Mouse (Mus musculus) hindbrain, postnatal 0 days (tissue): ENCODE results near the gene Zfp362. TPM values are rescaled to one million over a fixed set of nuclear protein-coding genes. Genes with fewer than 3 reads are reported as not detected.

Source experiments
- ATAC-seq: fragments of 200-750 bp; cut with Nextera tagmentation; 2 replicates; pipeline ENCODE4 v1.8.0; 2017; ENCODE audit warnings: mild to moderate bottlenecking, moderate TSS enrichment, moderate library complexity
- DNase-seq: peaks from one replicate; pipeline ENCODE4 v3.0.0-alpha.2; 2015; ENCODE audit warnings: low spot score
- H3K27ac ChIP-seq: fragments of 300-500 bp; sonication (generic); 2 replicates; pipeline ENCODE4 v1.5.1; 2014; ENCODE audit warnings: mild to moderate bottlenecking
- H3K27me3 ChIP-seq: fragments of 300-500 bp; sonication (generic); 2 replicates; pipeline ENCODE4 v1.6.1; 2014; ENCODE audit warnings: low read length, mixed read lengths; ENCODE audit not compliant: insufficient read depth
- H3K36me3 ChIP-seq: fragments of 300-500 bp; sonication (generic); 2 replicates; pipeline ENCODE4 v1.6.1; 2014; ENCODE audit warnings: low read length, mixed read lengths; ENCODE audit not compliant: insufficient read depth
- H3K4me1 ChIP-seq: fragments of 300-500 bp; sonication (generic); 2 replicates; pipeline ENCODE4 v1.6.1; 2014; ENCODE audit warnings: antibody characterized with exemption, low read length, mixed read lengths; ENCODE audit not compliant: insufficient read depth
- H3K4me2 ChIP-seq: fragments of 300-500 bp; sonication (generic); 2 replicates; pipeline ENCODE4 v1.6.1; 2014; ENCODE audit warnings: low read depth, mild to moderate bottlenecking, low read length, moderate library complexity, mixed read lengths
- H3K4me3 ChIP-seq: fragments of 300-500 bp; sonication (generic); 2 replicates; pipeline ENCODE4 v1.5.1; 2014; ENCODE audit warnings: low read length
- H3K9ac ChIP-seq: fragments of 300-500 bp; sonication (generic); replicated peaks from 2 replicates; pipeline ENCODE4 v1.6.1; 2014; ENCODE audit warnings: mild to moderate bottlenecking, low read length, moderate library complexity, mixed read lengths
- H3K9me3 ChIP-seq: fragments of 300-500 bp; sonication (generic); 2 replicates; pipeline ENCODE4 v1.6.1; 2016; ENCODE audit warnings: low read length, mixed read lengths
- CTCF ChIP-seq: IDR thresholded peaks from 2 replicates; pipeline ENCODE4 v1.5.1; 2016; ENCODE audit warnings: antibody characterized with exemption, control low read depth, low read depth
- WGBS: fragments of 180-500 bp; shearing (Covaris S2); extraction: QIAGEN DNeasy Blood & Tissue Kit; methylation state at CpG from one replicate; pipeline ENCODE4 v1.1.7; 2014; 5-methylcytosine and 5-hydroxymethylcytosine counted together
- polyA plus RNA-seq: library from polyadenylated mRNA; unstranded; fragments of >200 nt; fragmentation: Nextera tagmentation; extraction: Ambion mirVana; gene quantifications from 2 replicates; pipeline ENCODE4 v1.2.1, GENCODE M21; 2015
- total RNA-seq: library from RNA; depleted of rRNA; stranded (reverse); fragments of >200 nt; gene quantifications from 2 replicates; pipeline ENCODE4 v1.2.3, GENCODE M21; 2014

The Zfp362 gene
- total and polyA plus RNA-seq, 2 experiments from 2014 or later, result 24.9 to 25.6 TPM

GRCm38 (mm10) chr4:128742379-128742970, 63.4 kb downstream of the Zfp362 start:
- Histone ChIP-seq H3K4me1 (peaks cover 10% of the 10 kb centered on the region), H3K27ac (peak overlapping the region; percentile 64), H3K4me2 (no peak overlapping the region), H3K27me3 (no peaks in the 10 kb centered on the region), H3K9me3 (no peaks in the 10 kb centered on the region), H3K4me3 (no peak overlapping the region), H3K36me3 (peaks cover 38% of the 10 kb centered on the region), H3K9ac (no peak overlapping the region)
- 29% methylated on average over 10 of the region's 10 CpGs for WGBS
- TF ChIP-seq CTCF, result no peak
- ATAC-seq (peak; percentile 51), DNase-seq (no peak)

GRCm38 (mm10) chr4:128741906-128742305, 63.9 kb downstream of the Zfp362 start:
- H3K9me3 ChIP-seq, result no peaks in the 10 kb centered on the region
- no peak overlapping the region for H3K4me2 ChIP-seq
- H3K36me3 ChIP-seq, result peaks cover 32% of the 10 kb centered on the region
- DNase-seq (no peak), ATAC-seq (no peak)
- no peak overlapping the region for H3K4me3 ChIP-seq
- H3K9ac ChIP-seq, result no peak overlapping the region
- WGBS, result 34% methylated on average over 5 of the region's 5 CpGs
- H3K27ac ChIP-seq, result no peak overlapping the region
- H3K4me1 ChIP-seq, result peaks cover 16% of the 10 kb centered on the region
- TF ChIP-seq CTCF, result no peak
- H3K27me3 ChIP-seq, result no peaks in the 10 kb centered on the region

GRCm38 (mm10) chr4:128740878-128741277, 65.0 kb downstream of the Zfp362 start:
- Histone ChIP-seq H3K27ac (no peak overlapping the region), H3K36me3 (peaks cover 22% of the 10 kb centered on the region), H3K4me2 (no peak overlapping the region), H3K9me3 (no peaks in the 10 kb centered on the region), H3K4me1 (peaks cover 26% of the 10 kb centered on the region), H3K27me3 (no peaks in the 10 kb centered on the region), H3K4me3 (no peak overlapping the region), H3K9ac (no peak overlapping the region)
- DNase-seq (no peak), ATAC-seq (no peak)
- WGBS, result 66% methylated on average over 1 of the region's 1 CpGs
- no peak for TF ChIP-seq CTCF

GRCm38 (mm10) chr4:128737825-128738610, 67.8 kb downstream of the Zfp362 start:
- no peak overlapping the region for H3K4me3 ChIP-seq
- H3K9ac ChIP-seq, result 0 out of 2 replicates have a peak overlapping the region, but pooled peaks have one; percentile 28
- no peak overlapping the region for H3K4me2 ChIP-seq
- peaks cover 55% of the 10 kb centered on the region for H3K4me1 ChIP-seq
- no peaks in the 10 kb centered on the region for H3K27me3 ChIP-seq
- ATAC-seq (no peak), DNase-seq (no peak)
- WGBS, result 43% methylated on average over 14 of the region's 14 CpGs
- H3K36me3 ChIP-seq, result no peaks in the 10 kb centered on the region
- peak overlapping the region; percentile 73 for H3K27ac ChIP-seq
- H3K9me3 ChIP-seq, result no peaks in the 10 kb centered on the region
- TF ChIP-seq CTCF, result no peak

GRCm38 (mm10) chr4:128737137-128737589, 68.7 kb downstream of the Zfp362 start:
- no peaks in the 10 kb centered on the region for H3K36me3 ChIP-seq
- peak overlapping the region; percentile 73 for H3K27ac ChIP-seq
- peaks cover 58% of the 10 kb centered on the region for H3K4me1 ChIP-seq
- H3K9me3 ChIP-seq, result no peaks in the 10 kb centered on the region
- peak; percentile 21; the same call in 1 of the 2 replicates for ATAC-seq
- DNase-seq, result peak; percentile 59
- H3K4me3 ChIP-seq, result no peak overlapping the region
- peak overlapping the region; percentile 28; the same call in 1 of the 2 replicates for H3K9ac ChIP-seq
- WGBS, result 8% methylated on average over 6 of the region's 6 CpGs
- peak overlapping the region; percentile 34 for H3K4me2 ChIP-seq
- H3K27me3 ChIP-seq, result no peaks in the 10 kb centered on the region
- TF ChIP-seq CTCF, result no peak

GRCm38 (mm10) chr4:128734721-128735671, 70.8 kb downstream of the Zfp362 start:
- ATAC-seq (peak; percentile 42; the same call in 1 of the 2 replicates), DNase-seq (no peak)
- Histone ChIP-seq H3K4me2 (peak overlapping the region; percentile 31; the same call in 1 of the 2 replicates), H3K4me3 (no peak overlapping the region), H3K27ac (peak overlapping the region; percentile 81; the same call in 1 of the 2 replicates), H3K27me3 (no peaks in the 10 kb centered on the region), H3K4me1 (peaks cover 68% of the 10 kb centered on the region), H3K9ac (peak overlapping the region; percentile 17; the same call in 1 of the 2 replicates), H3K9me3 (no peaks in the 10 kb centered on the region), H3K36me3 (no peaks in the 10 kb centered on the region)
- TF ChIP-seq CTCF, result no peak
- WGBS, result 55% methylated on average over 18 of the region's 18 CpGs
